Mouse (Mus musculus) cortical plate, adult 2 months (tissue): ENCODE measurements at regions not wholly inside any gene's neighbourhood (a gene's known extent, or its start where the extent isn't known, plus 50 kb on each side); places are given as distances from the start of the nearest gene placed in this dataset.

ENCODE experiments used
- H3K27ac ChIP-seq: fragments of 200-500 bp; 2 replicates; pipeline ENCODE4 v1.5.1; 2012; ENCODE audit warnings: low read length, control low read depth, inconsistent platforms; ENCODE audit not compliant: insufficient read depth
- H3K4me1 ChIP-seq: fragments of 200-500 bp; 2 replicates; pipeline ENCODE4 v1.6.1; 2011; ENCODE audit warnings: low read length; ENCODE audit not compliant: control insufficient read depth, insufficient read depth
- H3K4me3 ChIP-seq: fragments of 200-500 bp; 2 replicates; pipeline ENCODE4 v1.5.1; 2011; ENCODE audit warnings: mild to moderate bottlenecking, low read length, control low read depth; ENCODE audit not compliant: insufficient read depth
- CTCF ChIP-seq: fragments of 200-500 bp; IDR thresholded peaks from 2 replicates; pipeline ENCODE4 v1.5.1; 2011; ENCODE audit warnings: mild to moderate bottlenecking, control low read depth, low read length; ENCODE audit not compliant: insufficient read depth; ENCODE audit errors: extremely low read depth
- POLR2A ChIP-seq: fragments of 200-500 bp; IDR thresholded peaks from 2 replicates; pipeline ENCODE4 v1.6.1; 2011; ENCODE audit warnings: mild to moderate bottlenecking, low read length, control low read depth; ENCODE audit not compliant: insufficient read depth; ENCODE audit errors: extremely low read depth

- no peak overlapping the region for H3K4me3 ChIP-seq
- no peak overlapping the region for H3K27ac ChIP-seq
- TF ChIP-seq CTCF (no peak), POLR2A (no peak)
- no peaks in the 10 kb centered on the region for H3K4me1 ChIP-seq
These were observed 239.5 kb upstream of the Fggy start for GRCm38 (mm10) chr4:95317821-95318290.

GRCm38 (mm10) chr4:95318561-95318960 lies 238.7 kb upstream of the Fggy start:
- no peak overlapping the region for H3K4me3 ChIP-seq
- H3K4me1 ChIP-seq, result no peaks in the 10 kb centered on the region
- no peak overlapping the region for H3K27ac ChIP-seq
- no peak for TF ChIP-seq POLR2A
- TF ChIP-seq CTCF, result no peak

GRCm38 (mm10) chr4:95319036-95319435 lies 238.3 kb upstream of the Fggy start:
- TF ChIP-seq POLR2A, result no peak
- no peak for TF ChIP-seq CTCF

GRCm38 (mm10) chr4:95325861-95326260 lies 231.4 kb upstream of the Fggy start:
- TF ChIP-seq POLR2A (no peak), CTCF (no peak)
- Histone ChIP-seq H3K4me3 (no peak overlapping the region), H3K27ac (no peak overlapping the region), H3K4me1 (no peaks in the 10 kb centered on the region)

More at GRCm38 (mm10) chr4:95319036-95319435, 238.3 kb upstream of the Fggy start:
- H3K4me3 ChIP-seq, result no peak overlapping the region
- H3K4me1 ChIP-seq, result no peaks in the 10 kb centered on the region
- no peak overlapping the region for H3K27ac ChIP-seq

DNA sequence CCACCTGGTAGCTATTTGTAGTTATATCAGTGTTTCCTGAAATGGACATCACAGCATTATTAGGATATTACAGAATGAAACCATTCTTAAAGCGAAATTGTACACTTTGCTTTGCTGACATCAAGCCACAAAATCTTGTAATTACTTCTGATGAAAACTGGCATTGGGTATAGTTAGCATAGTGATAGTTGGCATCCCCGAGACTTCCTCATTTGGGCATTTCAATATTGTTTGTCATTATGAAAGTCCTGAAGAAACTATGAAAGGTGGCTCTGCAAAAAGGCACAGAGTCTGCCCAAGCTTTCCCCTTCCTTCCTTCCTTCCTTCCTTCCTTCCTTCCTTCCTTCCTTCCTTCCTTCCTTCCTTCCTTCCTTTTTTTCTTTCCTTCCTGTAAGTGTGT lies 217.5 kb upstream of the Fggy start:
- no peaks in the 10 kb centered on the region for H3K4me1 ChIP-seq
- H3K27ac ChIP-seq, result no peak overlapping the region
- TF ChIP-seq CTCF (no peak), POLR2A (no peak)
- no peak overlapping the region for H3K4me3 ChIP-seq

DNA sequence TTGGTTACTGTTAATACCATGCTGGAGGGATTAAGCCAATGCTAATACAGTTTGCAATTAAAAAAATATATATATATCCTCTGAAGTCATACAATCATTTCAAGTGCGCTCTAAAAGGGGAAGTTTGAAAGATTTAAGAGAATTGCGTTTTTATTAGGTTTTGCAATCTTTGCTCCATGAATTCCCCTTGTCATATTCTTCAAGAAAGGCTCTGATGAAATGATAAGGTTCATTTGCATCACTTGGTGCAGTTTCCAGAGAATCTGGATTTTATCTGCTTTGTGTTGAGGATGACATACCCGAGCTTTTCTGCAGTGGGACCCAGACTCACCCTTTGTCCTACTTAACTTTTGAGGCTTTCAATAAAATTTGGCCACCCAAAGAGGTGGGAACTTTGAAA lies 216.4 kb upstream of the Fggy start:
- H3K4me1 ChIP-seq, result no peaks in the 10 kb centered on the region
- H3K4me3 ChIP-seq, result no peak overlapping the region
- H3K27ac ChIP-seq, result no peak overlapping the region
- TF ChIP-seq CTCF (no peak), POLR2A (no peak)

GRCm38 (mm10) chr4:95346722-95347197 lies 210.5 kb upstream of the Fggy start:
- TF ChIP-seq CTCF (no peak), POLR2A (no peak)
- Histone ChIP-seq H3K4me1 (no peaks in the 10 kb centered on the region), H3K27ac (no peak overlapping the region), H3K4me3 (no peak overlapping the region)

DNA sequence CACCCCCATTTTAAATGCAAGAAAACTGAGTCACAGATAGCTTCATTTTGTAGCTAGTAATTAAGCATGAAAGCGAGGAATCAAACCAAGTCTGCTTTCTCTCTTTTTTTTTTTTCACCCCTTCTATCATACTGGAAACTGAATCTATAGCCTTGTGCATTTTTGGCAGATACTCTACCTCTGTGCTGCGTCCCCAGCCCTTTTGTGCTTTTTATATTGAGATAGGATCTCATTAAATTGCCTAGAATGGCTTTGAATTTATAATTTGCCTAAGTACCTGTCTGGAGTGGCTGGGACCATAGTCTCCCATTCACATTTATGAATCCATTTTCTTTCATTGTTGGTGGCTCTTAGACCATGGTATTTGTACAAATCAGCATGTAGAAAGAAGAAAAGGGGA lies 209.9 kb upstream of the Fggy start:
- TF ChIP-seq POLR2A, result no peak
- no peak for TF ChIP-seq CTCF
- Histone ChIP-seq H3K4me1 (no peaks in the 10 kb centered on the region), H3K4me3 (no peak overlapping the region), H3K27ac (no peak overlapping the region)

- no peaks in the 10 kb centered on the region for H3K4me1 ChIP-seq
- no peak overlapping the region for H3K27ac ChIP-seq
- H3K4me3 ChIP-seq, result no peak overlapping the region
- TF ChIP-seq POLR2A (no peak), CTCF (no peak)
These were observed 208.7 kb upstream of the Fggy start for GRCm38 (mm10) chr4:95348405-95349123.

- Histone ChIP-seq H3K27ac (no peak overlapping the region; the same call in 1 of the 2 replicates), H3K4me1 (no peaks in the 10 kb centered on the region), H3K4me3 (no peak overlapping the region)
- no peak for TF ChIP-seq CTCF
- no peak for TF ChIP-seq POLR2A
These were observed 203.4 kb upstream of the Fggy start for GRCm38 (mm10) chr4:95353894-95354319.

DNA sequence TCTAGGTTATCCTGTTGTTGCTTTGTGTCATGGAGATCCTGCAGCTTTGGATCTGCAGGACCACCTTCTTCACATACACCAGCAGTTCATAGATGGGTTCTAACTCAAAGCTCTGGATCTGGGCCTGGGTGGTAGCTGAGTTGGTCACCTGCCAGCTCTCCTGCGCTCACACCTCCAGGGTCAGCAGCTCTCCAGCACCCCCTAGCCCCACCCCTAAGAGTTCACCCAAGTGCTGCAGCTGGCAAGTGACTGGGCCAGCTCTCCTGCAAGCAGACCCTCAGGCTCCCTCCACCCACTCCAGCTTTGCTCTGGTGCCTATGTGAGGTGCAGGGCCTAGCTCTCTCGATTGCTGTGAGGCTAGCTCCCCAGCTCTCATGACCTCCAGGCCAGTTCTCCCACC lies 198.6 kb upstream of the Fggy start:
- TF ChIP-seq CTCF (no peak), POLR2A (no peak)
- H3K4me1 ChIP-seq, result no peaks in the 10 kb centered on the region
- no peak overlapping the region for H3K27ac ChIP-seq
- H3K4me3 ChIP-seq, result no peak overlapping the region
